Mouse (Mus musculus): ENCODE results near the gene March9. TPM values are rescaled to one million over a fixed set of nuclear protein-coding genes. Genes with fewer than 3 reads are reported as not detected.
"Not testable (repeated sequence)": the region's sequence is repeated elsewhere in the genome, so short reads cannot be mapped to it uniquely, and the experiment has no call there.

March9 gene
- polyA plus RNA-seq, 1 experiment from 2014 or later: 2.2 TPM

GRCm38 (mm10) chr10:127069281-127070189 is 9.6 kb upstream of the March9 start:
- Histone ChIP-seq H3K9me3 (no peaks in the 10 kb centered on the region), H3K4me1 (peaks cover 31% of the 10 kb centered on the region), H3K27ac (peak overlapping the region; percentile 94), H3K9ac (peak overlapping the region; percentile 74), H3K36me3 (peaks cover 41% of the 10 kb centered on the region), H3K4me2 (replicated peaks) (peak overlapping the region; percentile 94), H3K27me3 (no peaks in the 10 kb centered on the region), H3K4me3 (peak overlapping the region; percentile 68)
- WGBS: 8% methylated on average over 30 of the region's 30 CpGs
- ATAC-seq (ENCODE audit: insufficient number of reproducible peaks, insufficient read depth, low FRiP score, low TSS enrichment): peak; percentile 58; the same call in 1 of the 2 replicates

GRCm38 (mm10) chr10:127068360-127069038 is 8.5 kb upstream of the March9 start:
- WGBS: 80% methylated on average over 9 of the region's 9 CpGs

GRCm38 (mm10) chr10:127066519-127067018 is 6.6 kb upstream of the March9 start:
- peaks cover 42% of the 10 kb centered on the region for H3K36me3 ChIP-seq
- H3K9me3 ChIP-seq: no peaks in the 10 kb centered on the region
- no peak for ATAC-seq (ENCODE audit: insufficient number of reproducible peaks, insufficient read depth, low FRiP score, low TSS enrichment)
- H3K9ac ChIP-seq: no peak overlapping the region
- peaks cover 31% of the 10 kb centered on the region for H3K4me1 ChIP-seq
- H3K27me3 ChIP-seq: peaks cover under 1% of the 10 kb centered on the region
- no peak overlapping the region for H3K4me3 ChIP-seq
- no peak overlapping the region; the same call in 1 of the 2 replicates for H3K4me2 ChIP-seq (replicated peaks)
- peak overlapping the region; percentile 30; the same call in 1 of the 2 replicates for H3K27ac ChIP-seq
- WGBS: 89% methylated on average over 14 of the region's 14 CpGs

More at GRCm38 (mm10) chr10:127068360-127069038, 8.5 kb upstream of the March9 start:
- Histone ChIP-seq H3K9me3 (no peaks in the 10 kb centered on the region), H3K4me1 (peaks cover 31% of the 10 kb centered on the region), H3K9ac (peak overlapping the region; percentile 74), H3K27me3 (no peaks in the 10 kb centered on the region), H3K4me2 (replicated peaks) (peak overlapping the region; percentile 94), H3K27ac (peak overlapping the region; percentile 94), H3K36me3 (peaks cover 42% of the 10 kb centered on the region), H3K4me3 (peak overlapping the region; percentile 68)
- ATAC-seq (ENCODE audit: insufficient number of reproducible peaks, insufficient read depth, low FRiP score, low TSS enrichment): no peak

- Histone ChIP-seq H3K4me1 (peaks cover 27% of the 10 kb centered on the region), H3K27me3 (peaks cover 4% of the 10 kb centered on the region), H3K36me3 (peaks cover 42% of the 10 kb centered on the region), H3K9ac (no peak overlapping the region), H3K27ac (no peak overlapping the region), H3K9me3 (no peaks in the 10 kb centered on the region), H3K4me3 (no peak overlapping the region), H3K4me2 (replicated peaks) (no peak overlapping the region)
- 87% methylated on average over 9 of the region's 9 CpGs for WGBS
- ATAC-seq (ENCODE audit: insufficient number of reproducible peaks, insufficient read depth, low FRiP score, low TSS enrichment): no peak
Measured at GRCm38 (mm10) chr10:127065981-127066380, 6.0 kb upstream of the March9 start.

GRCm38 (mm10) chr10:127063913-127064870 is 4.2 kb upstream of the March9 start:
- Histone ChIP-seq H3K9me3 (no peaks in the 10 kb centered on the region), H3K36me3 (peaks cover 42% of the 10 kb centered on the region), H3K4me1 (peaks cover 24% of the 10 kb centered on the region), H3K4me2 (replicated peaks) (peak overlapping the region; percentile 81), H3K27me3 (peaks cover 15% of the 10 kb centered on the region), H3K9ac (peak overlapping the region; percentile 98), H3K27ac (peak overlapping the region; percentile 72), H3K4me3 (peak overlapping the region; percentile 91)
- 13% methylated on average over 37 of the region's 37 CpGs for WGBS
- ATAC-seq (ENCODE audit: insufficient number of reproducible peaks, insufficient read depth, low FRiP score, low TSS enrichment): no peak

- peak within 1 kb of the TSS; percentile 98 for H3K9ac ChIP-seq
- WGBS: 0% methylated on average over 46 of the region's 46 CpGs
- H3K4me1 ChIP-seq: peaks cover 23% of the 10 kb centered on the region
- no peaks in the 10 kb centered on the region for H3K9me3 ChIP-seq
- peaks cover 39% of the 10 kb centered on the region for H3K36me3 ChIP-seq
- peaks cover 22% of the 10 kb centered on the region for H3K27me3 ChIP-seq
- peak; percentile 85 for ATAC-seq (ENCODE audit: insufficient number of reproducible peaks, insufficient read depth, low FRiP score, low TSS enrichment)
- H3K4me2 ChIP-seq (replicated peaks): peak within 1 kb of the TSS; percentile 81
- H3K4me3 ChIP-seq: peak within 1 kb of the TSS; percentile 91
- peak within 1 kb of the TSS; percentile 72 for H3K27ac ChIP-seq
Measured at GRCm38 (mm10) chr10:127063239-127063872, 3.4 kb upstream of the March9 start, which contains the start of gene Cdk4. Gene Cdk4 (plus strand): TSS chr10:127063534.

- 81% methylated on average over 5 of the region's 5 CpGs for WGBS
- Histone ChIP-seq H3K4me1 (peaks cover 21% of the 10 kb centered on the region), H3K27ac (no peak overlapping the region), H3K4me2 (replicated peaks) (no peak overlapping the region), H3K4me3 (no peak overlapping the region), H3K36me3 (peaks cover 30% of the 10 kb centered on the region), H3K9ac (no peak overlapping the region), H3K27me3 (peaks cover 22% of the 10 kb centered on the region), H3K9me3 (no peaks in the 10 kb centered on the region)
- ATAC-seq (ENCODE audit: insufficient number of reproducible peaks, insufficient read depth, low FRiP score, low TSS enrichment): no peak
Measured at GRCm38 (mm10) chr10:127062503-127062902, 2.5 kb upstream of the March9 start.

GRCm38 (mm10) chr10:127062101-127062500 is 2.1 kb upstream of the March9 start:
- not testable (repeated sequence) for H3K9me3 ChIP-seq; H3K27ac ChIP-seq; H3K9ac ChIP-seq; H3K4me2 ChIP-seq (replicated peaks); H3K4me3 ChIP-seq; ATAC-seq (ENCODE audit: insufficient number of reproducible peaks, insufficient read depth, low FRiP score, low TSS enrichment)
- H3K36me3 ChIP-seq: peaks cover 29% of the 10 kb centered on the region
- H3K4me1 ChIP-seq: peaks cover 21% of the 10 kb centered on the region
- H3K27me3 ChIP-seq: peaks cover 26% of the 10 kb centered on the region
- 85% methylated on average over 4 of the region's 4 CpGs for WGBS

GRCm38 (mm10) chr10:127061513-127061912 is 1.5 kb upstream of the March9 start:
- no peak for ATAC-seq (ENCODE audit: insufficient number of reproducible peaks, insufficient read depth, low FRiP score, low TSS enrichment)
- H3K4me2 ChIP-seq (replicated peaks): no peak overlapping the region
- no peak overlapping the region for H3K4me3 ChIP-seq
- H3K4me1 ChIP-seq: peaks cover 21% of the 10 kb centered on the region
- no peaks in the 10 kb centered on the region for H3K9me3 ChIP-seq
- no peak overlapping the region for H3K9ac ChIP-seq
- H3K36me3 ChIP-seq: peaks cover 27% of the 10 kb centered on the region
- 74% methylated on average over 2 of the region's 2 CpGs for WGBS
- H3K27ac ChIP-seq: no peak overlapping the region
- H3K27me3 ChIP-seq: peaks cover 28% of the 10 kb centered on the region

GRCm38 (mm10) chr10:127061085-127061484 is 1.1 kb upstream of the March9 start:
- peaks cover 27% of the 10 kb centered on the region for H3K36me3 ChIP-seq
- WGBS: 30% methylated on average over 5 of the region's 5 CpGs
- no peak overlapping the region; the same call in 1 of the 2 replicates for H3K9ac ChIP-seq
- H3K27ac ChIP-seq: 0 out of 2 replicates have a peak overlapping the region, but pooled peaks have one; percentile 1
- H3K4me1 ChIP-seq: peaks cover 21% of the 10 kb centered on the region
- H3K4me2 ChIP-seq (replicated peaks): no peak overlapping the region
- no peak for ATAC-seq (ENCODE audit: insufficient number of reproducible peaks, insufficient read depth, low FRiP score, low TSS enrichment)
- H3K4me3 ChIP-seq: 0 out of 2 replicates have a peak overlapping the region, but pooled peaks have one; percentile 88
- H3K9me3 ChIP-seq: no peaks in the 10 kb centered on the region
- H3K27me3 ChIP-seq: peaks cover 28% of the 10 kb centered on the region

Measured in embryonic facial prominence, embryonic 12.5 days (tissue).